Mouse (Mus musculus) left cerebral cortex, adult 18-20 months (tissue): ENCODE results near the gene Limd2. TPM values are rescaled to one million over a fixed set of nuclear protein-coding genes. Genes with fewer than 3 reads are reported as not detected.
A peak's percentile ranks its signal among the peaks of the same experiment; 100 is the strongest.
"Not testable (repeated sequence)": the region's sequence is repeated elsewhere in the genome, so short reads cannot be mapped to it uniquely, and the experiment has no call there.

Experiments used
- DNase-seq, 2 experiments: peaks; one replicate each; pipeline ENCODE4 v3.0.0; 2021 to 2022; ENCODE audit warnings: low spot score in 2 of 2, mixed read lengths in 1 of 2
- long read RNA-seq, 2 experiments: library from polyadenylated mRNA; stranded (forward); transcript quantifications; one replicate each; pipeline ENCODE4 v2.0.0; 2021
- total RNA-seq, 2 experiments: library from RNA; stranded (reverse); gene quantifications; 2 replicates each; pipeline ENCODE4 v1.2.3; 2021

Gene Limd2
- 10 to 100 TPM; 94.9 to 97.0 TPM for total RNA-seq
- long read RNA-seq, experiment 1, transcript Limd2-201 (5 exons, 2,950 nt), result major isoform, 71 of 85 reads
- long read RNA-seq, experiment 1, partial matches to known transcripts, result 0 of 85 reads
- long read RNA-seq, experiment 1, other reads (novel, unspliced or antisense), result 10 of 85 reads
- long read RNA-seq, experiment 2, transcript Limd2-201 (5 exons, 2,950 nt), result major isoform, 61 of 78 reads
- long read RNA-seq, experiment 2, partial matches to known transcripts, result 0 of 78 reads
- long read RNA-seq, experiment 2, other reads (novel, unspliced or antisense), result 16 of 78 reads

- DNase-seq, result peak; percentile 86 to 94
Observed at GRCm38 (mm10) chr11:106160841-106161721, at the start of gene Limd2, which contains the start of gene Gm10840. Gene Limd2, minus strand, starts transcription at chr11:106160860. Gene Gm10840, plus strand, starts transcription at chr11:106160850.

DNA sequence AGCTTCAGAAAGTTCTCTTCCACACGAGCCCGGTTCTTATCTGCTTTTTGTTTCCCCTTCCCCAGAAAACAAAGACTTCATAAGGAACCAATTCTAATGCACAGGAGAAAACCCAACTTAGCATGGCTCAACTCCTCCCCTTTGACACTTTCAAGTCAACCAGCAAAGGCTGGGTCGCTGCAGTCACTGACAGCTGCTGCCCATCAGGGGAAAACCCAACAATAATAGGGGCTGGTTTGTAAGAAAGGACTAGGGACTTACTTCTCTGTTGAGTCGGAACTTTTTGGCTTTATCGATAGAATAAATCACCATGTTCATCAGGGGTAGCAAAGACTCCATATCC is 41.4 kb upstream of the Limd2 start, which contains the start of gene Strada:
Gene Strada, minus strand, starts transcription at position 46 of the 343 bp plus-strand sequence.
- no peak for DNase-seq

- no peak for DNase-seq
Observed at GRCm38 (mm10) chr11:106201337-106202122, 40.9 kb upstream of the Limd2 start.

DNA sequence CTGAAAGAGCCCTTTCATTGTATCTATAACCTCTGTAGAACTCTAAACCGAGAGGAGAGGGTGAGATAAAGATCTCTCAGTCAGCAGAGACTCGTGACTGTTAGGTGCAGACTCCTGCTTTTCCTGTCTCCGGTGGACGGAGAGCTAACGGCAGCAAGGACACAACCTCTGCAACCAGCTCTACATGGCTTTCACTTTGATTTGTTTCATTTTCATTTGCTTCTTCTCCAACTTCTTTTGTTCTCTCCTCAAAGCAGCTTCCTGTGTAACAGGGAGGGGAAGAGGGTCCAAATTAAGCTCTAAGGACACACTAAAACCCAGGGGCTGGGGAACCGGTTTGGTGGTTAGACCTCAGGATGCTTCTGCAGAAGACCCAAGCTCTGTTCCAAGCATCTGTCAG is 40.1 kb upstream of the Limd2 start:
- DNase-seq, result no peak

GRCm38 (mm10) chr11:106199997-106200396 is 39.3 kb upstream of the Limd2 start:
- DNase-seq, result not testable (repeated sequence)

- DNase-seq, result no peak
Observed at GRCm38 (mm10) chr11:106198277-106198676, 37.6 kb upstream of the Limd2 start.

- no peak for DNase-seq
Observed at GRCm38 (mm10) chr11:106195341-106195740, 34.7 kb upstream of the Limd2 start.

DNA sequence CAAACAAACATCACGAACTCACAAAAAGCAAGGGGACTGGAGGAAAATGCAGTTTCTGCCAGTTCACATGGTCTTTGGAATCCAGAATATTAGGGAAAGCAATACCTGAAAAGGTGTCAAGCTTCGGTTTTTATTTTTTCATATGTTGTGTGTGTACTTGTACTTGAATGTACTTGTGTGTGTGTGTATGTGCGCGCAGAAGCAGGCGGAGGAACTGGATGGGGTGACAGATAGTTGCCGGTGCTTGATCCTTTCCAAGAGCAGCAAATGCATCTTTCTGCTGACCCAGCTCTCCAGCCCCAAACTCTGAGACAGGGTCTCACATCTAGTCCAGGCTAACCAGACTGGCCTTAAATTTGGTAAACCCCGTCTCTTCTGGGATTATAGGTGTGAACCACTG is 34.2 kb upstream of the Limd2 start:
- no peak for DNase-seq

- no peak for DNase-seq
Observed at GRCm38 (mm10) chr11:106194155-106194541, 33.5 kb upstream of the Limd2 start.

- DNase-seq, result peak; percentile 95 to 96
Observed at GRCm38 (mm10) chr11:106193371-106194154, 32.9 kb upstream of the Limd2 start.

- no peak for DNase-seq
Observed at GRCm38 (mm10) chr11:106192657-106193370, 32.2 kb upstream of the Limd2 start.

GRCm38 (mm10) chr11:106192241-106192640 is 31.6 kb upstream of the Limd2 start:
- no peak for DNase-seq

- DNase-seq, result no peak
Observed at GRCm38 (mm10) chr11:106191716-106192115, 31.1 kb upstream of the Limd2 start.

DNA sequence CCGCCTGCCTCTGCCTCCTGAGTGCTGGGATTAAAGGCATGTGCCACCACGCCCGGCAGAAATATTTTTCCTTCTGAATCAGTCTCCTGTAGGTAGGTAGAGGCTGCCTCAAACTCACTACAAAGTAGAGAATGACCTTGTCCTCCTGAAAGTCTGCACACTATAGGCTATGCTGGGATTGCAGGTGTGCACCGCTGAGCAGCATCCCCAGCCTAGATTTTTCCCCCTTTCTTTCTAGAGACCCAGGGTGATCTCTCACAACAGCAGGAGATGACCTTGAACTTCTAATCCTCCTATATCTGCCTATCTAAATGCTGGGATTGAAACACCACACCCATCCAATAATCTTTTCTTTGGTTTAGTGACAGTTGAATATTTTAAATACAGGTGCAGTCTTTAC is 26.7 kb upstream of the Limd2 start:
- DNase-seq, result no peak

GRCm38 (mm10) chr11:106180449-106180801 is 19.8 kb upstream of the Limd2 start:
- DNase-seq, result no peak

GRCm38 (mm10) chr11:106179711-106180448 is 19.2 kb upstream of the Limd2 start:
- DNase-seq, result peak; percentile 38 to 42

DNA sequence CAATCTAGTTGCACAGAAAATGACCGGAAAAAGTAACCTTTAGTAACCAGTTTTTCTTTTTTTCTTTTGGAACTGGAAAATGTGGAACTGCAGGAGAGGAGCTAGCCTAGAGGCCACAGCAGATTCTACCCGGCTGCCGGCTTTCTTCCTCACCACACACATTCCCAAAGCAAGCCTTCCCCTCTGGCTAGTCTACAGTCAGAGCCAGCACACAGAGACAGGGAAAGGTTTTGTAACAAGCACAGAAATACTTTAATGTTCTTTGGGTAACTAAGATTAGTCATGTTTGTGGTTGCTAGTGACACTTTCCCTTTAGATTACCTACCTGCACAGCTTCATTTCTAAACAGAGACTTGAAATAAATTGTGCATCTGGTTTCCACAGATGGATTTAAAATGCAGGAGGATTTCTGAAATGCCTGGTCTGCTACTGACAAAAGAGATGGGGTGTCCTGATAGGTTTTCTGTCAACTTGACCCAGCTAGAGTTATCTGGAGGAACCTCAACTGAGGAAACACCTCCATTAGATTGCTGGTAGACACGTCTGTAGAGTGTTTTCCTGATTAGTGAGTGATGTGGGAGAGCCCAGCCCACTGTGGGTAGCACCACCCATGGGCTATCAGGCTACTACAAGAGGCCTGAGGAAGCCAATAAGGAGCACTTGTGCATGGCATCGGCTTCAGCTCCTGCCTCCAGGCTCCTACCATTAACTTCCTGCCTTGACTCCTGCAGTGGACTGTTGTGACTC is 17.5 kb upstream of the Limd2 start:
- DNase-seq, result no peak

GRCm38 (mm10) chr11:106176372-106176771 is 15.7 kb upstream of the Limd2 start:
- no peak for DNase-seq

GRCm38 (mm10) chr11:106175081-106175480 is 14.4 kb upstream of the Limd2 start:
- DNase-seq, result no peak
